Mouse (Mus musculus) skeletal muscle tissue, adult 2 months (tissue): Measurements from ENCODE around the gene Elf5.

ENCODE experiments used
- DNase-seq: peaks from one replicate; pipeline ENCODE4 v3.0.0-alpha.2; 2012; ENCODE audit warnings: low read depth, low spot score

Elf5 gene

DNA sequence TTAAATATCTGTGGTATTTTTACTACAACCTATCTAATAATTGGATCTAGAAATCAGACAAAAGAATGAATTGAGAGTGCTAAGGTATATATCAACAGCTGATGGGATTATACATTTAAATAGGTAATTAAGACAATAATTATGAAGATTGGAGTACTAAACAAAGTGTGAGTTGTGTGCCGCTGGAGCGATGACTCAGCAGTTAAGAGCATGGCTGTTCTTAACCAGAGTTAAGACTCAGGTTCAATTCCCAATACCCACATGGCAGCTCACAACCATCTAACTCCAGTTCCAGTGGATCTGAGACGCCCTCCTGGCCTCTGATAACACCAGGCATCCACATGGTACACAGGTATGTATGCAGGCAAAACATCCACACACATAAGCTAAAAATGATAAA is 61.9 kb downstream of the Elf5 start:
- DNase-seq = no peak

DNA sequence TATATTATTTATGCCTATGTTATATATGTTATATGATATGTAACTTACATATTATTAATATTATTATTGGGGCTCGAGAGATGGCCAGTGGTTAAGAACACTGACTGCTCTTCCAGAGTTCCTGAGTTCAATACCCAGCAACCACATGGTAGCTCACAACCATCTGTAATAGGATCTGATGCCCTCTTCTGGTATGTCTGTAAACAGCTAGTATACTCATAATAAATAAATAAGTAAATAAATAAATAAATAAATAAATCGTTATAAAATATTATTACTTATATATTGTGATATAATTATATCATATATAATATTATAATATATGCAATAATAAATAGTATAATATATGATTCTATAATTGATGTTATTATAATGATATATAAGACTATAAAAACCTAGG is 64.7 kb downstream of the Elf5 start:
- DNase-seq = no peak

DNA sequence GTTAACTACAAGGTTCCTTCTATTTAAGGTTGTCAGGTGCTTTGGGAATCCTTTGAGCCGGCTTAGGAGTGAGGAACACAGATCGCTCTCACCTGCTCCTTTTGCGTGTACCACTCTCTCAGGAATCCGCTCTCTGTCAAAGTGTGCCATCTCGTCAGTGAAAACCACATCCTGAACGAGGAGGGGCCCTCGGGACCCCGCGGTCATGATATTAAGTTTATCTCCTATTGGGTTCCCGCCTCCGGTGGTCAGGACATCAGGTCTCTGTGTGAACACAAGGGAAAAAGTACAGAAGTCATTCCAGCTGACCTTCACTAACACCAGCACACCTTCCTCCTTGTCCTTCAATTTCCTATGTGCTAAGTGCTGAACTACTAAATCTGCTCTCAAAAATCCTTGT is 65.2 kb downstream of the Elf5 start:
- no peak for DNase-seq

GRCm38 (mm10) chr2:103477456-103477855 is 66.0 kb downstream of the Elf5 start:
- no peak for DNase-seq

GRCm38 (mm10) chr2:103478326-103478725 is 66.8 kb downstream of the Elf5 start:
- DNase-seq = no peak

GRCm38 (mm10) chr2:103480240-103480639 is 68.8 kb downstream of the Elf5 start:
- DNase-seq = peak; percentile 34

GRCm38 (mm10) chr2:103480871-103481270 is 69.4 kb downstream of the Elf5 start:
- DNase-seq = no peak

- DNase-seq = peak; percentile 15
Observed at GRCm38 (mm10) chr2:103481314-103482231, 70.1 kb downstream of the Elf5 start.

- no peak for DNase-seq
Observed at GRCm38 (mm10) chr2:103483289-103483985, 71.9 kb downstream of the Elf5 start.

- DNase-seq = no peak
Observed at GRCm38 (mm10) chr2:103483986-103484520, 72.6 kb downstream of the Elf5 start.

GRCm38 (mm10) chr2:103484617-103485401 is 73.3 kb downstream of the Elf5 start, which contains the start of gene Cat:
Gene Cat, minus strand, starts transcription at chr2:103485160.
- DNase-seq = peak; percentile 97

DNA sequence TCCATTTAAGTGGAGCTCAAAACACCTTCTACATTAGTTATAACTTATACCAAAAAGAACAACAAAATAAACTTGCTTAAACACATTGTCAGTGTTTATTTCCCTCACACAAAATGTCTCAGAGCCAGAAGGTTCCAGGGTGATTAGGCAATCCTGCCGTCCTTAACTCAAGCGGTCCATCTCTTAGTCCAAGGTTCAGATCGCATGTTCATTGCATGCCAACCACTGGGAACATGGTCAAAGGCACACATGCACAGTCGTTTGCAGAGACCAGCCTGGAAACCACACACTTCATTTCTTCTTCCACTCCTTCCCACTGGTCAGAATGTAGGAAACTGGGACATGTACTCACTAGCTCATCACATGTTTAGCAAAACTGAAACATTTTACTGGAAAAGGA is 81.0 kb downstream of the Elf5 start:
- DNase-seq = no peak

GRCm38 (mm10) chr2:103493827-103494226 is 82.3 kb downstream of the Elf5 start:
- no peak for DNase-seq

GRCm38 (mm10) chr2:103495633-103496418 is 84.3 kb downstream of the Elf5 start:
- no peak for DNase-seq
